Mouse (Mus musculus) C2C12 (cell line): ENCODE data around the gene Zfp296.

Source experiments
- CEBPB ChIP-seq: IDR thresholded peaks from one replicate; pipeline ENCODE4 v1.6.1; 2011; ENCODE audit warnings: low read depth, mild to moderate bottlenecking, control low read depth, moderate library complexity
- CTCF ChIP-seq: IDR thresholded peaks from one replicate; pipeline ENCODE4 v1.5.1; 2011; ENCODE audit not compliant: control insufficient read depth, insufficient read depth, insufficient read length
- FOSL1 ChIP-seq: IDR thresholded peaks from one replicate; pipeline ENCODE4 v1.8.0; 2011; ENCODE audit warnings: mild to moderate bottlenecking, low read length; ENCODE audit not compliant: poor library complexity, insufficient read depth, severe bottlenecking
- MAX ChIP-seq: IDR thresholded peaks from one replicate; pipeline ENCODE4 v1.6.1; 2011; ENCODE audit warnings: mild to moderate bottlenecking, control low read depth
- MYOD1 ChIP-seq: IDR thresholded peaks from one replicate; pipeline ENCODE4 v1.6.1; 2011; ENCODE audit warnings: low read depth; ENCODE audit not compliant: control insufficient read depth, insufficient read length
- MYOG ChIP-seq: IDR thresholded peaks from one replicate; pipeline ENCODE4 v1.6.1; 2011; ENCODE audit not compliant: control insufficient read depth, insufficient read length; ENCODE audit errors: extremely low read depth
- USF1 ChIP-seq: IDR thresholded peaks from one replicate; pipeline ENCODE4 v1.6.1; 2011; ENCODE audit warnings: low read depth, mild to moderate bottlenecking, control low read depth, moderate library complexity

GRCm38 (mm10) chr7:19565803-19566202 lies 11.3 kb upstream of the Zfp296 start:
- no peak for TF ChIP-seq CTCF
- TF ChIP-seq MAX = no peak
- TF ChIP-seq MYOG = no peak
- no peak for TF ChIP-seq CEBPB
- TF ChIP-seq MYOD1 = no peak
- TF ChIP-seq USF1 = no peak
- TF ChIP-seq FOSL1 = no peak
